ENCODE assay signal across 8 mouse cellular contexts in genomic region chr17:27656011-27656399, GRCm38 (mm10). TPM values are rescaled to one million over a fixed set of nuclear protein-coding genes. Genes with fewer than 3 reads are reported as not detected.
DNase-seq lines count a peak whose midpoint lies in the region; ATAC-seq lines count a peak whose summit lies in the region.

No protein-coding gene starts in this region.

- H3K4me3 ChIP-seq in lung, embryonic 15.5 days, result peak overlapping the region; percentile 44
- no peak overlapping the region; the same call in 1 of the 2 replicates for H3K4me3 ChIP-seq in liver, embryonic 13.5 days (replicated peaks)

- no peaks in the 10 kb centered on the region for H3K36me3 ChIP-seq in lung, embryonic 15.5 days
- no peaks in the 10 kb centered on the region for H3K36me3 ChIP-seq in liver, embryonic 13.5 days

- no peak overlapping the region for H3K9ac ChIP-seq in lung, embryonic 15.5 days
- H3K9ac ChIP-seq in liver, embryonic 13.5 days, result no peak overlapping the region

- ATAC-seq in lung, embryonic 15.5 days (ENCODE audit: borderline replicate concordance, extremely low read depth, low FRiP score, low TSS enrichment), result no peak
- no peak for ATAC-seq in liver, embryonic 13.5 days (ENCODE audit: low read depth)

- peaks cover 44% of the 10 kb centered on the region for H3K27me3 ChIP-seq in lung, embryonic 15.5 days
- H3K27me3 ChIP-seq in liver, embryonic 13.5 days, result peaks cover 53% of the 10 kb centered on the region

- H3K27ac ChIP-seq in lung, embryonic 15.5 days, result no peak overlapping the region
- no peak overlapping the region for H3K27ac ChIP-seq in liver, embryonic 13.5 days

- WGBS in lung, embryonic 15.5 days, result 4% methylated on average over 14 of the region's 14 CpGs
- WGBS in liver, embryonic 13.5 days (ENCODE audit: insufficient replicate concordance), result 2% methylated on average over 14 of the region's 14 CpGs

- peaks cover 12% of the 10 kb centered on the region for H3K4me1 ChIP-seq in lung, embryonic 15.5 days
- peaks cover 14% of the 10 kb centered on the region for H3K4me1 ChIP-seq in liver, embryonic 13.5 days (replicated peaks)

- H3K9me3 ChIP-seq in lung, embryonic 15.5 days, result no peaks in the 10 kb centered on the region
- no peaks in the 10 kb centered on the region for H3K9me3 ChIP-seq in liver, embryonic 13.5 days (replicated peaks)

- no peak for DNase-seq in lung, postnatal 10 days
- DNase-seq in embryo, embryonic 9.5 days (ENCODE audit: extremely low spot score), result peak; percentile 44
- peak; percentile 68 for DNase-seq in induced T-regulatory cell, adult 2 months (ENCODE audit: low read depth)
- DNase-seq in liver, embryonic 13.5 days, result no peak
- DNase-seq in right cerebral cortex, postnatal 36 days (ENCODE audit: low spot score in 2 of 2), result peak; percentile 74 to 77
- no peak for DNase-seq in gastrocnemius, postnatal 25 days
- no peak for DNase-seq in gastrocnemius, adult 8-10 months (ENCODE audit: low spot score in 2 of 2)

- H3K4me2 ChIP-seq in lung, embryonic 15.5 days, result peak overlapping the region; percentile 76
- peak overlapping the region; percentile 60 for H3K4me2 ChIP-seq in liver, embryonic 13.5 days

RNA-seq across cellular contexts. Expression of gene Pacsin1, which starts 0.7 kb away (rescaled TPM):
- 0.61 and 0.93 TPM in 2 replicates for polyA plus RNA-seq in lung, embryonic 15.5 days (2015; fragmentation: Nextera tagmentation; extraction: Ambion mirVana)
- polyA plus RNA-seq in liver, embryonic 13.5 days (2015; fragmentation: Nextera tagmentation; extraction: Ambion mirVana), result 0.20 and 0.32 TPM in 2 replicates
- under 1 TPM; 0.20 to 0.21 TPM for total RNA-seq in gastrocnemius, postnatal 25 days (2021)
- under 1 TPM in 2 of 4 experiments, not detected in 2; 0.15 to 0.51 TPM for total RNA-seq in gastrocnemius, adult 8-10 months (2022)

RNA-seq across cellular contexts. Expression of gene Rps10, which starts 19.5 kb away (rescaled TPM):
- 868 and 923 TPM in 2 replicates for polyA plus RNA-seq in lung, embryonic 15.5 days (2015; fragmentation: Nextera tagmentation; extraction: Ambion mirVana)
- 778 and 786 TPM in 2 replicates for polyA plus RNA-seq in liver, embryonic 13.5 days (2015; fragmentation: Nextera tagmentation; extraction: Ambion mirVana)
- total RNA-seq in gastrocnemius, postnatal 25 days (2021), result 100 to 1,000 TPM; 325 to 356 TPM
- total RNA-seq in gastrocnemius, adult 8-10 months (2022), result 100 to 1,000 TPM; 332 to 455 (median 370) TPM

RNA-seq across cellular contexts. Expression of gene RPS10-NUDT3, which starts 21.0 kb away (rescaled TPM):
- not detected in 2 replicates for polyA plus RNA-seq in lung, embryonic 15.5 days (2015; fragmentation: Nextera tagmentation; extraction: Ambion mirVana)
- polyA plus RNA-seq in liver, embryonic 13.5 days (2015; fragmentation: Nextera tagmentation; extraction: Ambion mirVana), result not detected in 2 replicates
- not detected for total RNA-seq in gastrocnemius, postnatal 25 days (2021)
- total RNA-seq in gastrocnemius, adult 8-10 months (2022), result 1 to 10 TPM in 2 of 4 experiments, not detected in 2; 1.5 to 2.2 TPM

RNA-seq across cellular contexts. Expression of gene Nudt3, which starts 32.7 kb away (rescaled TPM):
- polyA plus RNA-seq in lung, embryonic 15.5 days (2015; fragmentation: Nextera tagmentation; extraction: Ambion mirVana), result 92.0 and 95.9 TPM in 2 replicates
- 31.3 and 33.9 TPM in 2 replicates for polyA plus RNA-seq in liver, embryonic 13.5 days (2015; fragmentation: Nextera tagmentation; extraction: Ambion mirVana)
- 100 to 1,000 TPM; 201 to 245 TPM for total RNA-seq in gastrocnemius, postnatal 25 days (2021)
- total RNA-seq in gastrocnemius, adult 8-10 months (2022), result 100 to 1,000 TPM; 260 to 347 (median 290) TPM

Comparison
In these comparisons a context has a peak if more than half of its experiments do, and no peak if none do; other contexts are left out.
1. DNase-seq: peak in embryo, embryonic 9.5 days (single experiment), induced T-regulatory cell, adult 2 months (single experiment) and right cerebral cortex, postnatal 36 days (2 of 2); none in lung, postnatal 10 days (single experiment), liver, embryonic 13.5 days (single experiment), gastrocnemius, postnatal 25 days (single experiment) and gastrocnemius, adult 8-10 months (0 of 2).